Mouse (Mus musculus) hindbrain, embryonic 11.5 days (tissue): Measurements from ENCODE around the gene Gm20388. TPM values are rescaled to one million over a fixed set of nuclear protein-coding genes. Genes with fewer than 3 reads are reported as not detected.

ENCODE experiments used
- ATAC-seq: fragments of 200-750 bp; cut with Nextera tagmentation; 2 replicates; pipeline ENCODE4 v1.8.0; 2017; ENCODE audit warnings: mild to moderate bottlenecking, moderate TSS enrichment, moderate library complexity; ENCODE audit not compliant: low FRiP score
- DNase-seq: peaks from one replicate; pipeline ENCODE4 v3.0.0-alpha.2; 2015; ENCODE audit warnings: low spot score
- H3K27ac ChIP-seq: fragments of 300-500 bp; sonication (generic); 2 replicates; pipeline ENCODE4 v1.5.1; 2014; ENCODE audit warnings: mild to moderate bottlenecking, low read depth, low read length
- H3K27me3 ChIP-seq: fragments of 300-500 bp; sonication (generic); 2 replicates; pipeline ENCODE4 v1.6.1; 2014; ENCODE audit warnings: mild to moderate bottlenecking, low read length, moderate library complexity, mixed read lengths; ENCODE audit not compliant: control insufficient read depth, insufficient read depth
- H3K36me3 ChIP-seq: fragments of 300-500 bp; sonication (generic); 2 replicates; pipeline ENCODE4 v1.6.1; 2014; ENCODE audit warnings: mild to moderate bottlenecking, low read length, moderate library complexity, mixed read lengths; ENCODE audit not compliant: control insufficient read depth, insufficient read depth
- H3K4me1 ChIP-seq: fragments of 300-500 bp; sonication (generic); replicated peaks from 2 replicates; pipeline ENCODE4 v1.6.1; 2014; ENCODE audit warnings: low read length, mixed read lengths; ENCODE audit not compliant: control insufficient read depth, insufficient read depth
- H3K4me2 ChIP-seq: fragments of 300-500 bp; sonication (generic); replicated peaks from 2 replicates; pipeline ENCODE4 v1.6.1; 2014; ENCODE audit warnings: mild to moderate bottlenecking, low read depth, low read length
- H3K4me3 ChIP-seq: fragments of 300-500 bp; sonication (generic); 2 replicates; pipeline ENCODE4 v1.5.1; 2014; ENCODE audit warnings: low read depth, low read length
- H3K9ac ChIP-seq: fragments of 300-500 bp; sonication (generic); 2 replicates; pipeline ENCODE4 v1.6.1; 2014; ENCODE audit warnings: low read depth, low read length
- H3K9me3 ChIP-seq: fragments of 300-500 bp; sonication (generic); 2 replicates; pipeline ENCODE4 v1.6.1; 2016; ENCODE audit warnings: low read length; ENCODE audit not compliant: control insufficient read depth
- WGBS: fragments of 180-500 bp; shearing (Covaris S2); extraction: QIAGEN DNeasy Blood & Tissue Kit; methylation state at CpG from one replicate; pipeline ENCODE4 v1.1.7; 2014; 5-methylcytosine and 5-hydroxymethylcytosine counted together
- polyA plus RNA-seq: library from polyadenylated mRNA; unstranded; fragments of >200 nt; fragmentation: Nextera tagmentation; extraction: Ambion mirVana; gene quantifications from 2 replicates; pipeline ENCODE4 v1.2.1, GENCODE M21; 2014

Gene Gm20388
- polyA plus RNA-seq, 1 experiment from 2014 or later, result 11.8 TPM

DNA sequence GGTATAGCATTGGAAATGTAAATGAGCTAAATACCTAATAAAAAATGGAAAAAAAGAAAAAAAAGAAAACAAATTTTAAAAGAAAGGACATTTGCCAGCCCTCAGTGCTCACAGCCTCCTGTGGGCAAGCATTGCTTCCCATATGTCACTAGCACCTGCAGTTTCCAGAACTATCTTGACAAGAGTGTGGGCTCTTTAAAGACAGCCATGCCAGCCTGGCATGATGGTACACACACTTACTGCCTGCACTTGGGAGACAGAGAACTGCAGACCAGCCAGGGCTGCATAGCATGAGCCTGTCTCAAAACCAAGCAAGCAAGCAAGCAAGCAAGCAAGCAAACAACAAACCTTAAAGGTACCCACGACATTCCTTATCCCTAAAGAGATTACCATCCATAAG is 1994.8 kb downstream of the Gm20388 start:
- Histone ChIP-seq H3K27ac (no peak overlapping the region), H3K4me2 (peak overlapping the region; percentile 98; the same call in 1 of the 2 replicates), H3K4me1 (peaks cover 6% of the 10 kb centered on the region; the same call in 1 of the 2 replicates), H3K9me3 (no peaks in the 10 kb centered on the region), H3K9ac (0 out of 2 replicates have a peak overlapping the region, but pooled peaks have one; percentile 27), H3K27me3 (peaks cover 2% of the 10 kb centered on the region; the same call in 1 of the 2 replicates), H3K36me3 (no peaks in the 10 kb centered on the region), H3K4me3 (peak overlapping the region; percentile 70)
- ATAC-seq, result no peak
- WGBS, result 75% methylated on average over 1 of the region's 1 CpGs
- DNase-seq, result no peak

- Histone ChIP-seq H3K4me1 (peaks cover 6% of the 10 kb centered on the region; the same call in 1 of the 2 replicates), H3K4me2 (peak overlapping the region; percentile 98), H3K9me3 (no peaks in the 10 kb centered on the region), H3K9ac (0 out of 2 replicates have a peak overlapping the region, but pooled peaks have one; percentile 27), H3K36me3 (no peaks in the 10 kb centered on the region), H3K27me3 (peaks cover 2% of the 10 kb centered on the region; the same call in 1 of the 2 replicates), H3K27ac (no peak overlapping the region), H3K4me3 (peak overlapping the region; percentile 70)
- no peak for ATAC-seq
- DNase-seq, result no peak
- 42% methylated on average over 5 of the region's 5 CpGs for WGBS
These were observed 1995.2 kb downstream of the Gm20388 start for GRCm38 (mm10) chr8:121905864-121906263.

DNA sequence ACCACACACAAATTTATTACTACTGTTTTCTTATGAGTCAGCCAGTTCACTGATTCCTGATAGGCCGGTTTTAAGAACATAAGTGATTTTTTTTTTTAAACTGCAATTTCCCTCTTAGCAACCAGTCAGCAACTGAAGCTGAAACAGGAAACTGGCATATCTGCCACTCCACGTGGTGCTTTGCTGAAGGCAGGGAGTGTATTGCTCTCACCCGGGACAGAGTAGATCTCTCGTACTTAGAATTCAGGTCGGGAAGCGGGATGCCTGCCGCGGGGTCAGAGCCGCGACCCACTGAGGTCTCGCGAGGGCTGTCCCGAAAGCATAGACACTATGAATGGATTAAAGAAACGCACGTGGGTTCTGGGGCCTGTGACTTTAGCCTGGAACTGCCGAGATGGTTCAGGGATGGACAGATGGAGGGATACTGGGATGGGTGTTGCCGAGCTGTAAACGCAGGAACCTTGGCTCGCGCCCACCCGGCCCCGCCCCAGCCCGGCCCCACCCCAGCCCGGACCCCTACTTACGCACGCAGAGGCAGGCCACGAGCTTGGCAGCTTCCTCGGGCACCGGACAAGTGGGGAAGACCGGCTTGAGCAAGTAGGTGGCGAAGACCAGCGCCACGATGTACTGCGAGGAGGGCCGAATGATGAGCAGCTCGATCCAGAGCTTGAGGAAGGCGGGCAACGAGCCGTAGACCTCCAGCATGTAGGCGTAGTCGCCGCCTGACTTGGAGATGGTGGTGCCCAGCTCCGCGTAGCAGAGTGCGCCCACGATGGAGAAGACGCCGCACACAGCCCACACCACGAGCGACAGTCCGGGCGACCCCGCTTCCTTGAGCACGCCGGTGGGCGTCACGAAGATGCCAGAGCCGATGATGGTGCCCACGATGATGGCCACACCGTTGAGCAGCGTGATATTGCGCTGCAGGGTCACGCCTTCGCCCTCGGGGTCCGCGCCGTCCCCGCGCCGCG is 1996.2 kb downstream of the Gm20388 start:
- peak overlapping the region; percentile 70 for H3K4me3 ChIP-seq
- H3K9ac ChIP-seq, result peak overlapping the region; percentile 67
- H3K4me1 ChIP-seq, result peaks cover 6% of the 10 kb centered on the region; the same call in 1 of the 2 replicates
- H3K4me2 ChIP-seq, result peak overlapping the region; percentile 98
- H3K27ac ChIP-seq, result no peak overlapping the region
- DNase-seq, result peak; percentile 66
- H3K9me3 ChIP-seq, result no peaks in the 10 kb centered on the region
- H3K27me3 ChIP-seq, result peaks cover 2% of the 10 kb centered on the region; the same call in 1 of the 2 replicates
- under 1% methylated on average over 64 of the region's 72 CpGs for WGBS
- no peaks in the 10 kb centered on the region for H3K36me3 ChIP-seq
- peak; percentile 74 for ATAC-seq

DNA sequence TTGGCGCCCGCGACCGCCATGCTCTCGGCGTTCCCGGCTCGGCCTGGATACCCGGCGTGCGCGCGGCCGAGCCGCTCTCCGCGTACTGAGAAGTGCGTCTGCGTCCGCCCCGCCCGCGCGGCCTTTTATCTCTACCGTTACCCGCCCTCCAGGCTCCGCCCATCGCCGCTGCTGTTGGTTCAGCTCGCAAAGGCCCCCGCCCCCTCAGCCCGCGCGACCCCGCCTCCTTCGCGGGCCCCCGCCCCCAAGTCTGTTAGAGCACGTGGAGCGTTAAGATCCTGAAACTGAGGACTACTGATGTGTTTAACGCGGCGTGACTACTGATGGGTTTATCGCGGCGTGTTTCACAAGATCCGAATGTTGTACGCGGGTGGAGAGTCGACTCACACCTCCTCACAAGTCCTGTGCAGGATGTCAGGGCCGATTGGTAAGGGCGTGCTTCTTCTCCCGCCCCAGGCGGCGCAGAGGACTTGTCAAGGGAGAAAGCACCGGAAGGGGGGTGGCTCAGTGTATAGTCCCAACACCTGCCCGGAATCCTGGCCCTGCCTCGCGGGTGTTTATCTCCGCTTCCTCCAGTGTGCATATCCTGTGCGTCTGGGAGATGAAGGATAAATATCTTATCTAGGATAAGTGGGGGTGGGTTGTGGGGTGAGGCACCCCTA is 1997.1 kb downstream of the Gm20388 start, which contains the start of gene Slc7a5:
Gene Slc7a5, minus strand, starts transcription at position 108 of the 662 bp plus-strand sequence.
- H3K27ac ChIP-seq, result no peak within 1 kb of the TSS
- H3K4me2 ChIP-seq, result peak within 1 kb of the TSS; percentile 98
- peak within 1 kb of the TSS; percentile 70 for H3K4me3 ChIP-seq
- under 1% methylated on average over 57 of the region's 61 CpGs for WGBS
- H3K36me3 ChIP-seq, result no peaks in the 10 kb centered on the region
- ATAC-seq (peak; percentile 93), DNase-seq (peak; percentile 99)
- peaks cover 6% of the 10 kb centered on the region; the same call in 1 of the 2 replicates for H3K4me1 ChIP-seq
- H3K27me3 ChIP-seq, result peaks cover 2% of the 10 kb centered on the region; the same call in 1 of the 2 replicates
- H3K9me3 ChIP-seq, result no peaks in the 10 kb centered on the region
- H3K9ac ChIP-seq, result peak within 1 kb of the TSS; percentile 67

DNA sequence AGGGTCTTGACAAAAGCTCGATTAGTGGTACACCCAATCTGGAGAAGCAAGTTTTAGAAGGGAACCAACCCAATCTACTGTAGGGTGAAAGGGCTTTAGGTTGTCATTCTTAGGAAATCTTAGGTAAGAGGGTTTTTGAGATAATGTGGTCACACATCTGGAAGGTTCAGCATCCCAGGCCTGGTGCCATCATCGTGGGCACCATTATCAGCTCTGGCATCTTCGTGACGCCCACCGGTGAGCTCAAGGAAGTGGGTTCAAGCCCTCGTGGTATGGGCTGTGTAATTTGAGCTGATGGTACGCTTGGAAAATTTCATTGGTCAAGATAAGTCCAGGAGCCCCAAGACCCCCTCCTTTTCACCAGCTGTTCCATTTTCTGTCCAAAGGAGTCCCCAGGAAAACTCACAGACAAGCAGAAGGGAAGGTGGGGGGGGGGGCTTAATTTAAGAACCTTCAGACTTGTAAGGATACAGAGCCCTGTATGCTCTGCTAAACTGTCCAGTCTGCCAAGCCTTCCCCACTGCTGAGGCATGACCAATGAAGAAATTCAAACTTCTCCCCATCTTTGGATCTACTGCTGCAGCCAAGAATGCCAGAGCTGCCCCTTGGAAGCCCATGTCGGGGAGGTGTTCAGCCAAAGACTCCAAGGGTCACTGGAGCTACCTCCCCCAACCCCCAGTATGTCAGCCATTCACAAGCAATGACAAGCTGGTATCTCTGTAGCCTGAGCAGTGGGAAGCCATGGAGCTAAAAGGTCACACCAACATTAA is 1997.9 kb downstream of the Gm20388 start:
- no peak for DNase-seq
- Histone ChIP-seq H3K27ac (no peak overlapping the region), H3K4me2 (peak overlapping the region; percentile 98; the same call in 1 of the 2 replicates), H3K9ac (no peak overlapping the region), H3K9me3 (no peaks in the 10 kb centered on the region), H3K27me3 (peaks cover 2% of the 10 kb centered on the region; the same call in 1 of the 2 replicates), H3K4me3 (no peak overlapping the region), H3K4me1 (peaks cover 6% of the 10 kb centered on the region; the same call in 1 of the 2 replicates), H3K36me3 (no peaks in the 10 kb centered on the region)
- 61% methylated on average over 8 of the region's 8 CpGs for WGBS
- ATAC-seq, result no peak

- WGBS, result 75% methylated on average over 8 of the region's 8 CpGs
- Histone ChIP-seq H3K4me1 (peaks cover 6% of the 10 kb centered on the region; the same call in 1 of the 2 replicates), H3K9ac (no peak overlapping the region), H3K27me3 (peaks cover 2% of the 10 kb centered on the region; the same call in 1 of the 2 replicates), H3K36me3 (no peaks in the 10 kb centered on the region), H3K4me3 (no peak overlapping the region), H3K27ac (no peak overlapping the region), H3K4me2 (no peak overlapping the region), H3K9me3 (no peaks in the 10 kb centered on the region)
- DNase-seq (no peak), ATAC-seq (no peak)
These were observed 1998.5 kb downstream of the Gm20388 start for GRCm38 (mm10) chr8:121909148-121909541.

GRCm38 (mm10) chr8:121909663-121910062 is 1999.0 kb downstream of the Gm20388 start:
- DNase-seq (peak; percentile 83), ATAC-seq (no peak)
- H3K9ac ChIP-seq, result no peak overlapping the region
- WGBS, result 11% methylated on average over 6 of the region's 6 CpGs
- no peak overlapping the region for H3K4me3 ChIP-seq
- no peak overlapping the region for H3K4me2 ChIP-seq
- no peaks in the 10 kb centered on the region for H3K9me3 ChIP-seq
- H3K4me1 ChIP-seq, result peaks cover 6% of the 10 kb centered on the region; the same call in 1 of the 2 replicates
- no peak overlapping the region for H3K27ac ChIP-seq
- H3K27me3 ChIP-seq, result peaks cover 2% of the 10 kb centered on the region; the same call in 1 of the 2 replicates
- no peaks in the 10 kb centered on the region for H3K36me3 ChIP-seq

DNA sequence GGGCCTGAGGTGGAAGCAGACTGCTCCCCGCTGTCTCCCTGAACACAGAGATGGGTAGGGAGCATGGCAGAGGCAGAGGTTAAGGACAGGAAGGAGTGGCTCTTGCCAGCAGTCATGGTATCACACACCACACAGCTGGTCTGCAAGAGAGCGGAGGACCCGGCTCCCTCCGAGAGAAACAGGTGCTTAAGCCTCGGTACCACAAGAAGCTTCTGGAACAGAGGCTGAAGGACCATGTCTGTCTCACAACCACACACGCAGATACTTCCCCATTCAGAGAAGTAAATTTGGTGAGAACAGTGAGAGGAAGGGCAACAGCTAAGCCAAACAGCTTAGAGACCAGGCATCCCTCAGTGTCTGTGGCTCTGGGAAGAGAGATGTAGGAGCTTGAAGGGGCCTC is 2000.8 kb downstream of the Gm20388 start:
- 93% methylated on average over 6 of the region's 6 CpGs for WGBS
- Histone ChIP-seq H3K9ac (no peak overlapping the region), H3K36me3 (no peaks in the 10 kb centered on the region), H3K4me1 (no peaks in the 10 kb centered on the region), H3K9me3 (no peaks in the 10 kb centered on the region), H3K27ac (no peak overlapping the region), H3K4me3 (no peak overlapping the region), H3K27me3 (peaks cover 2% of the 10 kb centered on the region; the same call in 1 of the 2 replicates), H3K4me2 (no peak overlapping the region)
- ATAC-seq (no peak), DNase-seq (no peak)
